Mouse (Mus musculus) mouse trophoblast stem cell (cell line): ENCODE data around the gene Slfn14.

Source experiments
- in situ Hi-C, 2 experiments: fragments of 300-500 bp; cut with MseI, MboI; formaldehyde crosslinking; loops; 2 replicates in 1 of 2; 3 replicates in 1 of 2; pipeline ENCODE4 v1.15.1; 2025

The Slfn14 gene

DNA sequence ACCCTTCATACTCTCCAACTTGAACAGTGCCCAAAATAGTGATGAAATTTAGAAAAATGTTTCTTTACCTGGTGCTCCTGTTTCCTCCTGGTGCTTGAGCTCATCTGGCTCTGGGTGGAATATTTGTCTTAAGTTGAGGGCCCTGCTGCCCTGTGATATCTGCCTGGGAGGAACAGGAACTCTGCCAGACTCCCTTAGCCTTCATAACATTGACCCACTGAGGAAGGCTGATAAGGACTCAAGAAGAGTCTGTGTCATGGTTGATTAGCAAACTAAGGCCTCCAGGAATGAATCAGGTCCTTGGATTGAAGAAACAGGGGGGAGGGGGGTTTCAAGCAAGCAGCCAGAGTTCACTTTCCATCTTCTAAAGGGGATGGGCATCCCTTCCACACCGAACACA lies at the start of gene Slfn14:
TSS of gene Slfn14 (minus strand) at position 161 of the 400 bp plus-strand sequence.
- in situ Hi-C loops, result no loop called here

DNA sequence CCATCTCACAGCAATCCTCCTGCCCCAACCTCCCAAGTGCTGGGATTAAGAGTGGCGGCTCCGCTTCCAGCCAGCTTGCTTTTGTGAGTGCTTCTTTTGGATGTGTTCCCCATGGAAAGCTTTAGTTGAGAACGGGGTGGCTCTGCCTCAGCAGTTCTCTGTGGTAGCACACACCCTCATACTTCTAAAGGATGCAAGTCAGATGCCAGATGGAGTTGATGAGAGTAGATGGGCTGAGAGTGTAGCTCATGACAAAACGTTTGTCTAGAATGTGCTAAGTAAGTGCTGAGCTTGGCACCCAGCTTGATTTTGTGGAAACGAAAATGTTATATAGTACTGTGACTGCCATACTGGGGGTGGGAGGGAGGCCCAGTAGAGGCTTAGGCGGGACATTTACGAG lies 49.3 kb upstream of the Slfn14 start:
- in situ Hi-C loops, result no loop called here

DNA sequence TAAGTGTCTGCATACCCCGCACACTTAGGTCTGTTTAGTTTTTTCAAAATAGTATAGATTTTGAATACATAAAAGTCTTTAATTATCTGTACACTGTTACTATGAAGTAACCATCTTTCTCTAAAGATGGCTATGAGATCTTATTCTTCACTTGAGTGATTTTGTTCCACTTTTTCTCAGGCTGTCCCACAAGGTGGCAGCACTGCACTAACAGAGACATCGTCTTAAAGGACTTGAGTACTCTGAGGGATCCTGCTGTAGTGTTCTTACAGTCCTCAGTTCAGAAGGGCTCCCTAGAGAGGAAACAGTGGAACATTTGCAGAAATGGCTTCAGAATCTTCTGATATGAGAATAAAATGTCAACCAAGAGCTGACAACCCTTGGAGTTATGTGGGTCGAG lies 40.9 kb upstream of the Slfn14 start:
- in situ Hi-C loops, result loop anchor here in 1 of 2 experiments (5.0 kb wide), 1 partner anchor 95 kb away; no protein-coding TSS in a partner anchor

DNA sequence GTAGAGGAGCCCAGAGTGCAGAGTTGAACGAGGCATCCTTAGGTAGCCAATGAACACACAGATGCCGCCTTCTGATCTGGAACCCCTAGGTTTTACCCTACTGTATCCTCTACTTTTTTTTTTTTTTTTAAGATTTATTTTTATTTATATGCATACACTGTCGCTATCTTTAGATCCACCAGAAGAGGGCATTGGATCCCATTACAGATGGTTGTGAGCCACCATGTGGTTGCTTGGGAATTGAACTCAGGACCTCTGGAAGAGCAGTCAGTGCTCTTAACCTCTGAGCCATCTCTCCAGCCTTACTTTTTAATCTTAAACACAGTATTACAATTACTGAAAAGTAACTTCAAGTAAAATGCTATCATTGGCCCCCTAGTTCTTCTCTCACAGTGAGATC lies 40.2 kb upstream of the Slfn14 start:
- in situ Hi-C loops, result loop anchor here in 1 of 2 experiments (5.0 kb wide), 1 partner anchor 96 kb away; no protein-coding TSS in a partner anchor

DNA sequence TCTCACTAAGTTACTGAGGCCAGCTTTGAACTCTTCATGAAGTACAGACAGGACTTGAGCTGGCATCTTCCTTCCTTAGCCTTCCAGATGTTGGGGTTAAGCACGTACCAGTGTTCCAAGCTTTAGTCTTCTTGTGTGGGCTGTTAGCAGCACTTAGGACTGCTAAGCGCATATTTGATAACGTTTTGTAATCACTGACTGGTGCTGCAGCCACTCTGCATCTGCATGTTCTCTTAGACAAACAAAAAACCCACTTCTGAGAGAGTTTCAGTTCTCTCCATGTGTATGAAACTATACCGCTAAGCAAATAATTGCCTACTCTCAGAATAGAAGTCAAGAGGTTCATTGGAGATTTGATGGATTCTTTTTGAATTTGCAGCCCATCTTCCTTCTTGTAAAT lies 32.5 kb upstream of the Slfn14 start:
- in situ Hi-C loops, result no loop called here

DNA sequence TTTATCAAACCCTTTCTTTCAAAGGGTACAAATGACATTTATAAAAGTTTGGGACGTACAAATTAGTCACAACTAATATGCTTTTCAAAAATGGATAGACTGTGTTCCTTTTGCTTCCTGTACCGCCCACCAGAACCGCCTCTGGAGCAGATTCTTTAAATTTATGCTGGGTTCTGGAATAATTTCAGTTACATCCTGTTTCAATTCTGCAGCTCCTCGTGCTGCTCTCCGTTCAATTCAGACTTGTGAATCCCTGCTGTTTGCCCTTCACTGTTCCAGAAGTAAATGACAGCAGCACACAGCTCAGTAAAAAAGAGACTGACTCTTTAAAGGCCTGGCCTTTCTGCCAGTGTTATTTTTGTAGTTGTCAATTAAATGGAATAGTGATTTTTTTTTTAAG lies 25.9 kb upstream of the Slfn14 start:
- in situ Hi-C loops, result no loop called here

DNA sequence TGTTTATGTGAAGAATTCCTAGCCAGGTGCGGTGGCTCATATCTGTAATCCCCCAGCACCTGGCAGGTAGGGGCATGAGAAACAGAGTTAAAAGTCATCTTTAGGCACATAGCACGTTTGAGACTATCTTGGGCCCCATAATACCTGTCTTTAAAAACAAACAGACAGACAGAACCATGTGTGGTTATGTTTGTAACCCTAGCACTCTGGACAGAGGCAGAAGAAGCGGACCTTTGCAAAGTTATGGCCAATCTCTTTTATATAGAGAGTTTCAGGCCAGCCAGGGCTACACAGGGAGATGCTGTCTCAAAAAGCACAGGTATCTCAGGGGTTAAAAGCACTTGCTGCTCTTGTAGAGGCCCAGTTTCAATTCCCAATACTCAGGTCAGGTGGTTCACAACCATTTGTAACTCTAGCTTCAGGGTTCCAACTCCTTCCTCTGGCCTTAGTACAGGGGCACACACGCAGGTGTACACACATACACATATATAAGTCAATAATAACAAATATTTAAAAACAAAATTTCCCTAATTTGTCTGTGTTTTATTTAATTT lies 20.3 kb upstream of the Slfn14 start:
- in situ Hi-C loops, result no loop called here

DNA sequence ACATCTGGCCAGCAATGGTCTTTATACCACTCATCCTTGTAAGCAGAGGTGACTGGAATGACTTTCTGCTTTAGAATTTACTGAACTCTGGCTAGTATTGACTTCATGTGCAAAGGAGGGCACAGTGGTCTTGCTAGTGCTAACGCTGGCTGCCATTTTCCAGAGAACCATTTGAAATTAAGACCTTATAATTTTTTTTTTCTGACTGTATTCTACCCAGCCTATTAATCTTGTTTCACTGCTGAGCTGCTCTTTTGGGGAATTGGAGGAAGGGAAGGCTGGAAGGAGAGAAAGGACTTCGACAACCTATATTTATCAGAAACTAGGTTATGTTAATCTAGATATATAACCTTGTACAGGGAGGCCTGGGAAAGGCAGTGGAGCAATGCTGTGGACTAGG lies 18.0 kb upstream of the Slfn14 start:
- in situ Hi-C loops, result no loop called here

DNA sequence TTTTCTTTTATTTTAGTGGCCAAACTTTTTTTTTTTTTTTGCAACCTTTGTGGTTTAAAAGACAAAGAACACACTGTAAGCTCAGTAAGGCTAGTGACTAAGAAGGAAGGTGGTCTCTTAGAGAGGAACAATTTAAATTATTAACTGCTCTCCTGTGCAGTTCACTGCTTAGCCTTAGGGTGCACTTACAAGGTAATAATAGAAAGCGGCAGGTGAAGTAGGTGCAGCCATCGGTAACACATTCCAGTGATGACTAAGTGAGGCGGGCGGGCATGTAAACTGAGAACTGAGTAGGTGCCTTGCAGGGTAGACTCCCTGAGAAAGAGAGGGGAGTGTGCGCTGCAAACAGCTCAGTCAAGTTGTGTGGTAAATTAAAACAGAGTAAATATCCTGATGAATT lies 17.2 kb upstream of the Slfn14 start:
- in situ Hi-C loops, result no loop called here

DNA sequence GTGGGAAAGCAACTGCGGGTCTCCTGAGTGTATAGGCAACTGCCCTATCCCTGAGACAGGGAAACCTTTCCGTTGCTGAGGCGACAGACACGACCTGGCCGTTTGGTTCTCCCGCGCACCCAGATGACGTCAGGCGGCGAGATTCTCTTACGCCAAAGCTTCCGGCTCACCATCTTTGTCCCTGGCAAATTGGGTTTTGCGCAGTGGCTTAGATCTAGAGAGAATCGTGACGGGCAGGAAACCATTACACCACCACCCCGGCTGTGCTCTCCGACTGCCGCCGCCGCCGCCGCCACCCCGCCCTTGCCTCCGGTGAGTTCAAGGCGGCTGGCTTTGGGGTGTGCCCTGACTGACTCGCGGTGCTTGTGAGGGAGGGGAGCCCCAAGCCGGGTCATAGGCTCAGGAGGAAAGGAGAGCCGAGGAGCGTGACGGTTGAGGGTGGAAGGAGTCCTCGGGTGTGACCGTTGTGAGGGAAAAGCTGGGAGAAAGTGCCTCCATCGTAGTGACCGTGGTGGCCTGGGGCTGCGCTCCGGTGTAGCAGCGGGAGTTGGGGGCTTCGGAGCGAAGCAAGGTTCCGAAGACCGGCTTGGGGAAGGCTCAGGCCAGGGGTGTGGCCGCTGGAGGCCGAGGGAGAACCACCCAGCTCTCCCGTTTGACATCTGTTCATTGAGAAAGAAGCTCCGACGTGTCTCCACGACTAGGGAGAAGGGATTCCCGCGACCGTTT lies 16.2 kb upstream of the Slfn14 start, which contains the start of gene Pex12:
TSS of gene Pex12 (minus strand) at position 61 of the 726 bp plus-strand sequence.
- in situ Hi-C loops, result no loop called here

DNA sequence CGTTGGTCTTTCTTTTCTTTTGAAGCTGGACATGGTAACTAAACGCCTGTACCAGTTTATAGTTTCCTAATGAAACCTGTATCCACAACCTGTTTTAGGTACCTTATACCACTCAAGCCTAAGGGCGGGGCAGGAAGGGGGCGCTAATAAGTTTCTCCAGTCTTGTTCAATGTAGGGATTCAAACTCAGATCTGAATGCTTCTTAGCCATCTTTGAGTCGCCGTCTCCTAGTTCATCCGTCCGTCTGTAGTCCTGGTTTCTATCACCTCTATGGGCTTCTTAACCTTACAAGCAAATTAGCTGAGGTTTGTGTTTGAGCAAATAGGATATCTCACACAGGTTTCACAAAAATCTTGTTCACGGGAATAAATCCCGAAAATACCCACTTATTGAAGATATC lies 15.6 kb upstream of the Slfn14 start:
- in situ Hi-C loops, result no loop called here

DNA sequence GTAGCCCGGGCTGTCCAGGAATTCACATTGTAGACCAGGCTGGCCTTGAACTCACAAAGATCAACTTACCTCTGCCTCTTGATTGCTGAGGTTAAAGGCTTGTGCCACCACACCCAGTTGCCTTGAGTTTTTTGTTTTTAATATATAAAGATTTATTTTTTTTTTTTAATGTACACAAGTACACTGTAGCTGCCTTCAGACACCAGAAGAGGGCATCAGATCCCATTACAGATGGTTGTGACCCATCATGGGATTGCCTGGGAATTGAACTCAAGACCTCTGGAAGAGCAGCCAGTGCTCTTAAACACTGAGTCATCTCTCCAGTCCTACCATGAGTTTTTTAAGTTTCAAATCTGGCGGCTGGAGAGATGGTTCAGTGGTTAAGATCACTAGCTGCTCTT lies 14.9 kb upstream of the Slfn14 start:
- in situ Hi-C loops, result no loop called here

DNA sequence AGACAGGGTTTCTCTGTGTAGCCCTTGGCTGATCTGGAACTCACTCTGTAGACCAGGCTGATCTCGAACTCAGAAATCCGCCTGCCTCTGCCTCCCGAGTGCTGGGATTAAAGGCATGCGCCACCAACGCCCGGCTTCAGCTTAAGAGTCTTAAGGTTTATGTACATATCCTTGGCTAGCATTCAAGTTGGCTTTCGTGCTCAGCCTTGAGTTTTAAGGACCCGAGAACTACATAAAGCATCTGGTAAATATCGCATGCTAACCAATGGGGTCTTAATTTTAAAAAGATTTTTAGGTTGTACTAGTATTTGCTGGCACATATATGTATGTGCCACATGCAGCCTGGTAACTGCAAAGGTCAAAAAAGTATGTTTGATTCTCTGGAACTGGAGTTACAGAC lies 13.2 kb upstream of the Slfn14 start:
- in situ Hi-C loops, result no loop called here

DNA sequence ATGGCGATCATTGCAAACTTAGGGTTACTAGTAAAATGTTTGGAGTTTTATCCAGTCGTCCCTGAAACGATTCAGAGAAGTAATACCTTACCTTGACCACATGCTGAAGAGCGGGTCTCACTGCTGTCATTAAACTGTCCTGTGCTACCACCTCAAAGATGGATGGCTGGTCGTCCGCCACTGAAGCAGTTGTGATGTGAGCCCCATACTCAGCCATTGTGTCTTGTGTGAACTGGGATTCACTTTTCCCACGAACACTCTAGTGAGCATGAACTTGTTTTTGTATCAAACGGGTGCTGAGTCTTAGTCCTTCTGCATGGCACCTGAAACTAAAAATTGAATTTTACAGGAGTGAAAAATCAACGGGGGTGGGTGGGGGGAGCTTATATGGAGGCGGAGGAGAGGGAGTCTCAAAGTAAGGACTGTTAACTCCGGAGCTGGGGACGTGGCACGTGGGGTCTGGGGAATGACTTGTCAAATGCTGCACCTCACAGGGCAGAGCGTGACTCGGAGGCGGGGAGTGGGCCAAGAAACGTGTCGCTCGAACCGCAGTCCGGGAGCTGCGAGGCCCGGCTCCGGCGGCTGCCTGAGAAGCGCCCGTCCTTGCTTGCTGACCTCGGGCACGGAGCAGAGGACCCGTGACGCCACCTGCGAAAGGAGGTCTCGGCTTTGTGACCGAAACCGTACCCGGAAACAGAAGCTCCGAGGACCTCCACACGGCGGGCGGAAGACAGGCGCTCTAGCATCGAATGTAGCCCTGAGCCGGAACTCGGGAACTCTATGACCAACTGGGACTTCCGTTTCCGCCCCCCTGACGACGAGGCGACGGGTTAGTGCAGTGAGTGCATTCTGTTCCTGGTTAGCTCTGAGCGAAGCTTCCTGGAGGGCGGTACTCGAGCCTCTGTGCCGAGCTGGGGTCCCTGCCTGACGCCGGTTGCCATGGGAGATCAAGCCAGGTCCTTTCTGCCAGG lies 12.0 kb upstream of the Slfn14 start, which contains the start of gene Ap2b1:
TSS of gene Ap2b1 (plus strand) at position 800 of the 971 bp plus-strand sequence.
- in situ Hi-C loops, result no loop called here

DNA sequence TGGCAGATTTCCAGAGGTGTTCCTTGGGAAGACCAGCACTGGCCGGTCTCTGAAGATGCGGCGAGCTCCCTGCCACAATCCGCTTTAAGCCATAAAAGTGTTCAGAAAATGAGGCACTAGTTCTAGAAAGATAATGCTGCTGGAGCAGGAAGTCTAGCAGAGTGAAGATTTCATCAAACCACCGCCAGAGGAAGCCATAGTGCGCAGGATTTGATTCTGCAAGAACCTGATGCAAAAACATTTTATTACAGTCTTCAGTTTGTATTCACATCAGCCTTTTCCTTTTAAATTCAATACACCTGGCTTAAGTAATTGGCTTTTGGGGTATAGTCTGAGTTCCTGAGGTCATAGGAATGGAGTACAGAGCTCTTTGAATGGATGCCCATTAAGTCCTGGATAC lies 11.3 kb upstream of the Slfn14 start:
- in situ Hi-C loops, result no loop called here

DNA sequence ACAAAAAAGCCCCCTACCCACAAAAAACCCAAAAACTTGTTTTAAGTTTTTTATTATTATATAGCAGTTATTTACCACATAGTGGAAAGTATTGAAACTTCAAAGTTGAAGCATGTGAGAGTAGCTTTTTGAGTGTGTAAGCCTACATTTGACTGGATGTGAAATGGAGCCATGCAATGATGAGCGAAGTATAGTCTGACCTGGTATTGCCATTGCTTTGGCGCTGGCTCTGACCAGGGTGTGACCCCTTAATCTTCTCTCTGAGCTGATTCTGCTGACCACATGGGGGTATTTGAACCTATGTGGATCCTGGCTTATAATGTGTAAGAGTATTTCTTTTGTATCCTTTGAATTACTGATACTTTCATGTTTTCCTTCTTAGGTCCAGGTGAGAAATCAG lies 7.6 kb upstream of the Slfn14 start:
- in situ Hi-C loops, result no loop called here

DNA sequence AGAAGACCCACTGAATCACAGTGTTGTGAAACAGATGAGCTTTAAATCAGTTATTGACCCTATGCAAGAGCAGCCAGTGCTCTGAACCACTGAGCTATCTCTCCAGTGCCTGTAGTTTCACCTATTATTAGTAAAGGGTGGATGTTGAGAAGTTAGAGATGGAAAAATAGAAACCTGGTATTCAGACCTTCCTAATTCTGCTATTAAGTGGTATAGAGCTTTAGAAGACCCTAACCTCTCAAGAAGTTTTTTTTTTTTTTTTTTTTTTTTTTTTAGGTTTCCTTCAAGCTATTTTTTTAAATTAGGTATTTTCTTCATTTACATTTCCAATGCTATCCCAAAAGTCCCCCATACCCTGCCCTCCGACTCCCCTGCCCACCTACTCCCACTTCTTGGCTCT lies 6.7 kb upstream of the Slfn14 start:
- in situ Hi-C loops, result no loop called here

DNA sequence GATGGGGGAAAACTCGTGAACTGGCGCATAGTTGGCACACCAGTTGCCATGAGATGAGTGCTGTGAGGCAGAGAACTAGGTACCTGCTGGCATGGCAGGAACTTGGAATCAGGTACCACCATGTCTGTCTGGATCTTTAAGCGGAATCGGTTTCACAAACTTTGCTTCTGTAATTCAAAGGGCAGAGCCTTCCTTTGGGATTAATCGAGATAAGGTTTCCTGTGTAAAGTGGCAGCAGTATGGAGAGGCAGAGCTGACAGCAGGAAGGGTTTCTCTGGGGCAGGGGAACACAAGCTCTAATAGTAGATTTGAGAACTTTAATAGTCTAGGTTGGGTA lies 5.7 kb upstream of the Slfn14 start:
- in situ Hi-C loops, result no loop called here

DNA sequence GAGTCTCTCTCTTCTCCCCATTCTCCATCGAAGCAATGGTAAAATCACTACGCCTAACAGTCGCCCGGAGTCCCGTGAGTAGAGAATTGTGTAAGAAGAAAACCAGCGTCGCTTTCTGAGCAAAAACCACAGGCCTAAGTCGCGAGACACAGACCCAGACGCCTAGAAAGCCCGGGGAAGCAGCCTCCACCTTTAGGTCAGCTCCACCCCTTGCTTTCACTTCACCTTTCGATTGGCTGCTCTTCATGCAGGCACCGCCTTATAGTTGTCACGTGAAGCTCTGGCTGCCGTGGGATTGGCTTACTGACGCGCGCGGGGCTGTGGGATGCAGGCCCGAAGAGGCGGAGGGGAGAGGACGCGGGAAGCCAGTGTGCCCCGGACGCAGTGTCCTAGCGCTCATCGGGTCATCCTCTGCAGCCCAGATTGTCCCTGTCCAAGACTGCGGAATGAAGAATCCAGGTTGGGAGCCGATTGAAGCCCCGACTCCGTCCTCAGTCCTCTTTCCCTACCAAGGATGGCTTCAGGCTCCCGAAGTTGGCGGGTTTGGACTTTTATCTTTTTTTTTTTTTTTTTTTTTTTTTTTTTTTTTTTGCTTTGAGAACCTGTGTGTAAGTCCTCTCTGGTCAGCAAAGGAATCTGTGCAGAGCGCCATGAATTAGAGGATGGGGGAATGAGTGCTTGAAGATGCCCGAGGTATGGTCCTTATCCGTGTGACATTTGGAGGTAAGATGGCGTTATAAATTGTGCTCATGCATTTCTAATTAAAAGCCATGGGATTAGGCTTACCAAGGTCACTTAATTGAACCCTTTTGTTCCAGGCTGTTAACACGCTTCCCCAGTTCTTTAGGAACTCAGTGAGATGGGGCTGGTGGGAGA lies 5.1 kb upstream of the Slfn14 start:
- in situ Hi-C loops, result no loop called here

DNA sequence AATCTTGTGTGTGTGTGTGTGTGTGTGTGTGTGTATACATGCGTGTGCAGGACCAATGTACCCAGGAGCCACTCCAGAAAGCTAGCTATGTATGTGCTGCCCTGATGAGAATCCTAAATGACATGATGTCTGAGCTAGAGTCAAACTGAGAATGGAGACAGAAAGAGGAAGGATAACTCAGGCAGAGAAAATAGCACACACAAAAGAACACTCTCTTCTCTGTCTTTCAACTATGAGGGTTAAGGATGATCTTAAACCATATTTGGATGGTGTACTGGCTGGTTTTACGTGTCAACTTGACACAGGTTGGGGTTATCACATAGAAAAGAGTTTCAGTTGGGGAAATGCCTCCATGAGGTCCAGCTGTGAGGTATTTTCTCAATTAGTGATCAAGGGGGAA lies 3.1 kb upstream of the Slfn14 start:
- in situ Hi-C loops, result no loop called here

DNA sequence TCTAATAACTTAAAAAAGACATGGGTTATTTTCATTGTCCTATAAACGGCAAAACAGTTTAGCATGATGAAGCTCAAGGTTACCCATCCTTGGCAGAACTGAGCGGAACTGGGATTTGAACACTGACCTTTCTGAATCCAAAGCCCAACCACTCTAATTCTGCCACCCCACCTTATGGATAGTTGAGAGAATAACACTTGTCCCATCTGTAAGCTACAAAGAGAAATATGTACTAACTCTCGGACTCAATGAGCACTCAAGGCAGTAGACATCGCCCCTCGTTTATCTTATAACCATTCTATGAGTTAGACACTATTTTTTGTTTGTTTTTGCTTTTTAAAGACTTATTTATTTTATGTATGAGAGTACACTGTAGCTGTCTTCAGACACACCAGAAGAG lies 2.5 kb upstream of the Slfn14 start:
- in situ Hi-C loops, result no loop called here
